Mouse (Mus musculus): ENCODE measurements around the gene Dcaf1. TPM values are rescaled to one million over a fixed set of nuclear protein-coding genes. Genes with fewer than 3 reads are reported as not detected.

Dcaf1 gene
- total RNA-seq, 2 experiments from 2014 or later = 21.9 to 23.0 TPM

DNA sequence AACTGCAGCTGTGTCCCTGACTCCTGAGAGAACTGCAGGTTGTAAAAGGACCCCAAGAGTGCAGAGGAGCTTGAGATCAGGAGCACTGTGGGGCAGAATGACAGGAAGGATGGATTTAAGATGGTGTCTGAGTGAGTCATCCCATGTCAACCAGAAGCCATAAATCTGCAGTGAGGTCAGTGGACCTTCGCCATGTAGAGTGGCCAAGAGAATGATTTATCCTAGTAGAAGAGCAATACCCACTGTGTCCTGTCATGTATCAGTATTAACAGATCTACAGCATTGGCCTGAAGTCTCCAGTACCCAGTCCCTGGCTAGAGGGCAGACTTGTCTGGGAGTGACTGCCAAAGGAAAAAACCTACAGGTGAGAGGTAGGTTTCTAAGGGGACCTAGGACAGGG is 77.2 kb downstream of the Dcaf1 start:
- intact Hi-C loops (cut with DNase I) = no loop called here
- DNase-seq = no peak

DNA sequence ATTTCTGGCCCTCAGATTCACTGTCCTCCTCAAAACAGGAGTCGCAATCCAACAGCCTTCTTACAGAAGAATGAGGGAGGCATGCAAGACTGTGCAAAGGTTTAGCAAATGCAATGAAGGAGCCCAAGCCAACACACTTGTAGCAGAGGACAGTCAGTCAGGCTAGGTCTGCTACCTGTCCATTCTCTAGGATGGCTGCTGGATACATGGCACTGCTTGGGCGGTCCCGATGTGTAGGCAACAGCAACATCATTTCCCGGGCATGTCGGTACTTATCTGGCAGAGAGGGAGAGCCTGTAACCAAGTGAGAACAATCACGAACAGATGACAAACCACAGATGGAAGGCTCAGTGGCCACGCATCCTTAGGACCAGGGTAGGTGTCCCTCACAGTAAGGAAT is 79.9 kb downstream of the Dcaf1 start:
- DNase-seq = no peak
- intact Hi-C loops (cut with DNase I) = loop anchor here (5.0 to 10.0 kb wide), 2 partner anchors 263 to 436 kb away; partner anchors contain the start of gene Hemk1

DNA sequence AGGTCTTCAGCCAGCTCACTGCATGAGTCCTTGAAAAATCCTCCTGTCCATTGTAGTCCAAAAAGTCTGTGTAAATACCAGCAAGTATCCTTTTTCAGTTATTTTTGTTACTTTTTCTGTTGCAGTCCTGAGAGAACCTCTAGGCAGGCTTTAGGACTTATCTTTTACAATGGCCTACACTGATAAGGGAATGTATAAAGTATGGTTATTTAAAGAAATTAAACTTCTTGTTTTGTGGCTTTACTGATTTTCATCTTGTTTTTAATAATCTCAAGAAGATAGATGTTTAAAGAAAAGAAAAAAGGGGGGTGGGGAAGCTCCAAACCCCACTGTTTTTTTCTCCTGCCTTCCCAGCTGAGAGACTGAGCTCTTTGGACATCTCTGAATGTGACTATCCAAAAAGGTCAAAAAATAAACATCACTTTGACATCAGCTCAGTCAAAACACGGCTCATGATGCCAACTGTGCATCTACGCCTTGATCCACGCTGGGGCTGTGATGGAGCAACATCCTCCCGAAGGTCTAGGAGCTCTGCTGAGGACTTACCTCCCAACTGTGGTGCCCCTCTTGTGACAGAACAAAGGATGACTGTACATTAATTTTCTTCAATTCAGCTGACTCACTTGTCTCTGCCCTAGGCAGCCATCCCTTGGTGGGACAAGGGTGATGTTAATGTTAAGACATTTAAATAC is 81.6 kb downstream of the Dcaf1 start:
- intact Hi-C loops (cut with DNase I) = loop anchor here (1.0 to 10.0 kb wide), 3 partner anchors 262 to 434 kb away; partner anchors contain the start of gene Hemk1

DNA sequence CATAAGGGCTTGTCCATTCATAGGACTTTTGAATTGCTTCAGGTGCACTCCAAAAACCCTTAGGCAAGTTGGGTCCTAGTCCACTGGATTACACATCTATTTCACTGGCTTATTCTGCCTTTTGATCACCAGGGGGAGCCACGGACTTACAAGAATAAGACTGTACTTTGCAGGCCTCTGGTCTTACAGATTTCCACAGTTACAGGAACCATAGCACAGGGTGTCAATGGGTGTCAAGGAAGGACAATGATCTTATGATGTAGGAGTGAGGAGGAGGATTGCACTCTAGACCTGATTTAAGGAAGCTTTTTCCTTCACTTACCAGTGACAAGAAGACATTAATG is 82.1 kb downstream of the Dcaf1 start:
- DNase-seq = peak in 1 of 2 experiments; percentile 65
- intact Hi-C loops (cut with DNase I) = loop anchor here (1.0 to 10.0 kb wide), 3 partner anchors 261 to 434 kb away; partner anchors contain the start of gene Hemk1

More for the DNA sequence above, 81.6 kb downstream of the Dcaf1 start:
- no peak for DNase-seq

DNA sequence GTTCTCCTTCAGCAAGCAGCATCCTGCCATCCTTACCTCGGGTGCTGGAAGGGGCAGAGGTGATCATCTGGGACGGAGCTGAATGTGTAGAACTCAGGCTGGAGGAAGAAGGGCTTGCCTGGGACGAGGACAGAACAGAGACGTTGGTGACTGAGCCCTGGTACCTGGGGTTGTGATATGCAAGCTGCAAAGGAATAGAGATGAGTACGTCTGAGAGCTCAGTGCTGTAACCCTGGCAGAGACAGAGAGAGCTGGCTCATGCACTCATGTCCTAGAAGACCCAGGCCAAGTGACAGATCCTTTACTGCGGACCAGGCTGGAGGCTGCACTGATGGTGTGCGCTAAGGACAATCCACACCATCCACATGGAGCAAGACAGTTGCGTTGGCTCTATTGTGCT is 84.9 kb downstream of the Dcaf1 start:
- intact Hi-C loops (cut with DNase I) = loop anchor here (10.0 kb wide), 1 partner anchor 258 kb away; no protein-coding TSS in a partner anchor
- no peak for DNase-seq

DNA sequence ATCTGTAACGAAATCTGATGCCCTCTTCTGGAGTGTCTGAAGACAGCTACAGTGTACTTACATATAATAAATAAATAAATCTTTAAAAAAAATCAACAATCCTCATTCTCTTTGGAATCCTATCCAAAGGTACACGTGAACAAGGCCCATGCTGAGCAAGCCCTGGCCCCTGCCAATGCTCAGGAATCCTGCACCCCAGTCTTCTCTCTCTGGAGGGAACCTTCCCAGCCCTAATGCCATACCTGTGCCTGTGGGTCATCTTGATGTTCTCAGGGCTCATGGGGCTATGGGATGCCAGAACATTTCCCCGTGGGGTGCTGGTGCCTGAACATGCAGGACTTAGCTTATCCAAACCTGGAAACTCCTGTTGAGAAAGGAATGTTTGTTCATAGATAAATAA is 86.5 kb downstream of the Dcaf1 start:
- intact Hi-C loops (cut with DNase I) = loop anchor here (10.0 kb wide), 1 partner anchor 257 kb away; no protein-coding TSS in a partner anchor

DNA sequence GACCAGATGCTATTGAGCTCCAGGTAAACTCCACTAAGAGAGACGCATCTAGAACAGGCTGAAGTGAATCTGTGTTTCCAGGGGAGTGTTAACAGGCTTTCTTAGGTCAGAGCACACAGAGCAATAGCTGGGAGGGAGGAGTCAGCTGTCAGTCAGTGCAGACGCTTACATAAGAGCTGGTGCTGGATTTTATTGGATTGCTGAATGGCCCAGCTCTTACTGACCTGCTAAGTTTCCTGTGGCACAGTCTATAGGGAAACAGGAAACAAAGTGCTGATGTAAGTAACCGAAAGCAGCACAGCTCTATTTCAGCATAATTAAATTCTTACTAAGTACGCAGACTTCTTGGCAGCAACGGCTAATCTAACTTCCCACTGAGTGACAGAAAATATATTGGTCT is 87.0 kb downstream of the Dcaf1 start:
- intact Hi-C loops (cut with DNase I) = loop anchor here (10.0 kb wide), 1 partner anchor 256 kb away; no protein-coding TSS in a partner anchor
- no peak for DNase-seq

More for the DNA sequence above, 86.5 kb downstream of the Dcaf1 start:
- no peak for DNase-seq

DNA sequence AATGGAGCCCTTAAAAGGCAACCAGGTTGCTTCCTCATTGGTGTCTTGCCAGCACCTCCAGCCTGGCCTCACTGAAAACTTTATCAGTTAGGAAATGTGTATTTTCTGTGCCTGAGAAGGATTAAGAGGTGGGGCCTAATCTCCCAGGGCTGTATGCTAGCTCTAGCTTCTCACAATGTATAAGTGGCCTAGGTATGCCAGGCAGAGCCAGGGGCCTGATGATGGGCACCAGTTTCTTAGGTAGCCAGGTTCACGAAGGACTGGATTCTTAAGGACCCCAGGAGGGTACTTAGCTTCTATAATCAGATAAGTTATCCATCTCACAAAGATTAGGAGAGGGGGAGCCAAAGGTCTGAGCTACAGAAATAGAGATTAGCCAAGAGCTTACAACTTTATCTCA is 90.0 kb downstream of the Dcaf1 start:
- intact Hi-C loops (cut with DNase I) = no loop called here
- DNase-seq = no peak

DNA sequence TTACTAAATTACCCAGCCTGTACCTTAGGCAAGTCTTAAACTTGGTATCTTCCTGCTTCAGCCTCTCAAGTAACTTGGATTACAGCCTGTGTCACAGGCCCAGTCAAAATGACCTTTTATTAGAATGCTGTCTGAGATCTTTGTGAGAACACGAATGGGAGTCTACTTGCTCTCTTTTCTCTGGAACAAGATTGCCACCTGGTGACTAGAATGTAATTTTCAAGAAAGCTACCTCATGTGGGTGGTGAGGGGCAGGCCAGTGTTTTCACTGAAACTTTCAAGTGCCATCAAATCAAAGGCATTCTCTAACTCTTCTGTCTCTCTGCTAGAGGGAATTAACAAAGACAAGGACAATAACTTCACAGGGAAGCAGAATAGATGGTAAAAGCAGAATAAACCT is 92.1 kb downstream of the Dcaf1 start:
- DNase-seq = no peak
- intact Hi-C loops (cut with DNase I) = no loop called here

DNA sequence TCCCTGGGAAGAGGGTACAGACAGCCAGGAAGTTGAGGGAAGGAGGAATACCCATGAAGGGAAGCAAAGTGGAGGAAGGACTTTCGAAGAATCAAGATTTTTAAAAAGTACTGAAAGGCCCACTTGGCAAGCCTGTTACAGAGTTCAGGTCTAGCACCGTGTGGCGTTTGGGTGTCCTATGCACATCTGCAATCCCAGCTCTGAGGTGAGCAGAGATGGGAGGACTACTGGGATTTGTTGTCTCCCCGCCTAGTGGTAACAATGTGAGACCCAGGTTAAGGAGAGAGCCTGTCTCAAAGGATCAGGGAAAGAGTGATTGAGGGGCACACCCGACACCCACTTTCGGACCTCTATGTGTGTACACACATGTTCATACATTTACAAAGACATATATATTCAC is 93.2 kb downstream of the Dcaf1 start:
- DNase-seq = no peak
- intact Hi-C loops (cut with DNase I) = no loop called here

Other genes with a start within 250 kb of the Dcaf1 start
- gene Iqcf6, start 195.3 kb upstream of the Dcaf1 start, total RNA-seq (2021) = not detected
- gene Grm2, start 165.8 kb upstream of the Dcaf1 start, total RNA-seq (2021) = not detected
- 10 to 100 TPM; 35.1 to 39.4 TPM for gene Tex264, start 135.9 kb upstream of the Dcaf1 start, total RNA-seq (2021)
- gene Rad54l2, start 32.7 kb upstream of the Dcaf1 start, total RNA-seq (2021) = 10 to 100 TPM; 11.7 to 11.8 TPM
- 10 to 100 TPM; 14.3 to 16.3 TPM for gene Rbm15b, start 65.6 kb downstream of the Dcaf1 start, total RNA-seq (2021)
- gene Manf, start 70.1 kb downstream of the Dcaf1 start, total RNA-seq (2021) = 100 to 1,000 TPM in 1 of 2 experiments, 10 to 100 TPM in 1; 70.5 to 106 TPM

Measured in heart, postnatal 14 days (tissue).